Mouse (Mus musculus): ENCODE data around the gene Gbf1.
"Not testable (repeated sequence)": the region's sequence is repeated elsewhere in the genome, so short reads cannot be mapped to it uniquely, and the experiment has no call there.

Gene Gbf1

DNA sequence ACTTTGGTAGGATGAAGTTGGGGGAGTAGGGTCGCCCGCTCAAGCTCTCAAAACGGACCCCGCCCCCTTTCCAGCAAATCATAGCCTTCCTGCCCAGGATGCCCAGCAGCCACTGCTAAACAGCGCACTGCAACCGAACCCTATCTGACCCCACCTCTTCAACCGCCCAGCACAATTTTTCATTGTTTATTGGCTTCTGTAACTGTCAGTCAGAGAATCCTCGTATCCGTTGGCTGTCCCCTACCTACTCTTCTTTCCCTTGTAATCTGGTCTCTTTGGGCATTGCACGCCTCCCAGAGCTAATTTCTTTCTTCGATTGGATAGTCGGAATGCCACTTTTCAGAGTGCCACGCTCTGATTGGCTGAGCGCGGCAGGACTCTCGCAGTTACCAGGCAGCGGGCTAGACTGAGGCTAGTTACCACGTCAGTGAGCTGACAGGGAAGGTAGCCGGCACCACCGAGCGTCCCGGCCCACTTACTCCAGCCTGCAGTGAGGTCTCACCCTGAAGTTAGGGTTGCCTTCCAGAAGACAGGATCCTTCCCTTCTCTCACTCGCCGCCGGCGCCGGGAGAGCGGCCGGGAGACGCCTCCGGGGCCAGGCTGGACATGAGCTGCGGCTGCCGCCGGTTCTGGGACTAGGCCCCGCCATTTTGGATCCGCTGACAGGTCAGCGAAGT lies at the start of gene Gbf1:
Gene Gbf1, plus strand, starts transcription at position 383 of the 677 bp plus-strand sequence.
- peak; percentile 94 for DNase-seq (ENCODE audit: low spot score)

DNA sequence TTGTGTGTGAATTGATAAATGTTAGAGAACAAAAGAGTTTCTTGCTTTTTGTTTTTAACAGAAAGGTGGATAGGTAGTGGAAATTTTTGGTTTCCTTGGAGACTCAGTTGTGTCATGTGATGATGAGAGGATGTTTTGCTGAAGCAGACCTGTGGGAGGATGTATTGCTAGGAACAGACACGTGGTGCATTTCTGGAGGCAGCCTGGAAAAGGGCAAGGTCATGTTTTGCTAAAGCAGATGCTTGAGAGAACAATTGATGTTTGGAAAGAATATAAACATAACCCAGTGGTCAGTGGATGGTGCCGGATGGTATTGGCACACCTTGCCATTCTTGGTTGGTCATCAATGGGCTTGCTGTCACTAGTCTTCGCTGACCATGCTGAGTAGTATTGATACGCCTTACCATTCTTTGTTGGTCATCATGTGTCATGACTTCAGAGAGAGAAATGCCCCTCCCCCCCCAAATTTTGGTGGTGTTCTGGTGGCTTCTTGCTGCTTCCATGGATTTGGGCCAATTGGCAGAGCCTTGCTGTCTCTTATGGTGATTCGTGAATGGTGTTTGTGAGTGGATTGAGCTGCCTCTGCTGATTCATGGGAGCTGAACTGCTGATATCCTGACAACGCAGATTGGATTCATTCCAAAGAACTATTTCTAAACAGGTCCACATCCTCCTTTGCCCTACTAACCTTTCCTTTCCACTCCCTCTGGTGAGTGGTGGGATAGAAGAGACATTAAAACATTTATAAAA lies 48.7 kb upstream of the Gbf1 start:
- DNase-seq (ENCODE audit: low spot score), result no peak

DNA sequence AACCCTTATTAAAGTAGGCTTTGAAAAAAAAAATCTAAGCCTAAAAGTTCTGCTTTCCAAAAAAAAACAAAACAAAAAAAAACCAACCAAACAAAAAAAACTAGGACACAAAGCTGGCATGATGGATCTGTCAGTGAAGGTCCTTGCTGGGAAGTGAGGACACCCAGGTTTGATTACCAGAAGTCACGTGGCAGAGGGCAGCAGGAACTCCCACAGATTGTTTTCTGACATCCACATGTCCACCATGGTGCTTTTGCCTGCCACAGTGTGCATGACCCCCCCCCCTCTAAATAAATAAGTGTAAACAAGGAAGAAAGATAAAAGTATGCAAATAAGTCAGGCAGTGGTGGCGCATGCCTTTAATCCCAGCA lies 48.1 kb upstream of the Gbf1 start:
- no peak for DNase-seq (ENCODE audit: low spot score)

DNA sequence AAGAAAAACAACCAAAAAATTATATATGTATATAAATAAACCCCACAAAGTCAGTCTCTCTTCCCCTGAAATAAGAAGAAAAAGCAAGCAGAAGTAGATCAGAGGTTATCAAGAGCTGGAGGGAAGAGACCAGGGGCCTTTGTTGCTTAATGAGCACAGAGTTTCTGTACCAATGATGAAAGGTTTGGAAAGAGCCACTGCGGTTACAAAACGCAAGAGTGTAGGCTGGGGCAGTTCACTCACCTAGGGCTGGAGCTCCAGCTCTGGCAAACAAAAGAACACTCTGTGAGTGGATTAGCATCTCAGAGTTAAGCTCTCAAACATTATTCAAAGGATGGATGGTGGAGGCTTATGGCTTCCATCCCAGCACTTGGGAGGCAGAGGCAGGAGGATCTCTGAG lies 42.1 kb upstream of the Gbf1 start:
- no peak for DNase-seq (ENCODE audit: low spot score)

DNA sequence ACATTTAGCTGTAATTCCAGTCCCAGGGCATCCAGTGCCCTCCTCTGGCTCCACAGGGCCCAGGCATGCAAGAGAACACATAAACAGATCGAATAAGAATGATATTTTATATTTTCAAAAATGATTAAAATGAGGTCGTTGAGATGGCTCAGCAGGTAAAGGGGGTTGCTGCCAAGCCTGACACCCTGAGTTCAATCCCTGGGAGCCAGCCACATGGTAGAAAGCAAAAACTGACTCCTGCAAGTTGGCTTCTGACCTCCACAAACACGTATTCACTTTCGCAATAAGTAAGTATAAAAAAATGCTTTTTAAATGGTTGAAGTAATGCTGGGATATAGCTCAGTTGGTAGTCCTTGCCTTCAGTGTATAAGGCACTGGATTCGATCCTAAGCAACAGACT lies 41.5 kb upstream of the Gbf1 start:
- DNase-seq (ENCODE audit: low spot score), result no peak

DNA sequence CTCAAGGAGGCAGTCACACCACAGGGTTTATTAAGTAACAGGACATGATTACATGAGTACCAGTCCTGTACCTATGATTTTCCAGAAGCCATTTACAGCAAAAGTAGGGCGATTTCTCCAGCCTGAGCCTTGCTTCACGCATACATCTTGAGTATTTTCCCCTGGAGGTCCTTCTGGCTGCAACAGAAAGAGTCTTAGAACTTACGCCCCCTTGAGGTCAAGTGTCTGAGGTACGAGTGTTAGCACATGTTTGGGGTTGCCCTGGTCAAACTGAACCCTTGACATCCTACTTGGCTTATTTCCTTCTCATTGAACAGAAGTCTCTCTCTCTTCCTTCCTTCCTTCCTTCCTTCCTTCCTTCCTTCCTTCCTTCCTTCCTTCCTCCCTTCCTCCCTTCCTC lies 37.7 kb upstream of the Gbf1 start:
- DNase-seq (ENCODE audit: low spot score), result no peak

DNA sequence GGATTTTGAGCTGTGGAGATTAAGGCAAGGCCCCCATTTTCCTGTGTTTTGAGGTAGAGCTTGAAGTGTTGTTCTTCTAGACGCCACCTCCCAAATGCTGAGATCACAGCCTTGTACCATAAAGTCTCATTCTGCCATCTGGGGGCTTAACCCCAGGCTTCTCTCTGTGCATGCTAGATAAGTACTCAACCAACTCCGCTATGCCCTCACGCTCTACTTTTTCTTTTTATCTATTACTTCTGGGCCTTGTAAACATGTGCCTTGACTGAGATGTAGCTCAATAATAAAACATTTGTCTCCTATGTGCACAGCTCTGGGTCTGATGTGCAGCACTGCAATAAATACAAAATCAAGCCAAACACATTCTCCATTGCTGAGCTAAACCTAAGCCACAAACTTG lies 32.9 kb upstream of the Gbf1 start:
- DNase-seq (ENCODE audit: low spot score), result no peak

DNA sequence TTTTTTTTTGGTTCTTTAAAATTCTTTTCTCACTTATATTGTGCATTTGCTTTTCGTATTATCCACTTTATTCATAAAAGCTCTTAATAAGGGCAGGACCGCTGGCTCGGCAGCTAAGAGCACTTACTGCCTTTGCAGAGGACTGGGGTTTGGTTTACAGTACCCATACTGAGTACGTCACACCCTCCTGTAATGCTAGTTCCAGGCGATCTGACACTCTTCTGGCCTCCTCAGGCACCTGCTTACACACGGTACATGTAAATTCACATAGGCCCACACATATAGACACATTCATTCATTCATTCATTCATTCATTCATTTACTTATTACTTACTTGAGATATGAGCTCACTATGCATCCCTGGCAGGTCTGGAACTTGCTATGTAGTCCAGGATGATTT lies 31.4 kb upstream of the Gbf1 start:
- DNase-seq (ENCODE audit: low spot score), result no peak

DNA sequence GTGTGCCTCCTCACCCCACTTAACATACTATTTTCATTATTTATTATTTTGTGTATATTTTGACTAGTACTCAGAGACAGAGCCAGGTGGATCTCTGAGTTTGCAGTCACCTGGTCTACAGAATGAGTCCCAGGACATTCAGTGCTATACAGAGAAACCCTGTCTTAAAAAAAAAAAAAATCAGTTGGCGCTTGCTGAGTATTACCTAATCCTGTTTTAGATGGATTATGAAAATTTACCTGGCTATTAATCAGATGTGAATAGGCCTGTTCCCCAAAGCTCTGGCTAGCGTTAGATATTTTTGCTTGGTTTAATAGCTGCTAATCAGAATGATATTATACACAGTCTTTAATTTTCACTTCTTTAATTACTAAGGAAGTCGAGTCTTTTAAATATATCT lies 28.4 kb upstream of the Gbf1 start:
- no peak for DNase-seq (ENCODE audit: low spot score)

DNA sequence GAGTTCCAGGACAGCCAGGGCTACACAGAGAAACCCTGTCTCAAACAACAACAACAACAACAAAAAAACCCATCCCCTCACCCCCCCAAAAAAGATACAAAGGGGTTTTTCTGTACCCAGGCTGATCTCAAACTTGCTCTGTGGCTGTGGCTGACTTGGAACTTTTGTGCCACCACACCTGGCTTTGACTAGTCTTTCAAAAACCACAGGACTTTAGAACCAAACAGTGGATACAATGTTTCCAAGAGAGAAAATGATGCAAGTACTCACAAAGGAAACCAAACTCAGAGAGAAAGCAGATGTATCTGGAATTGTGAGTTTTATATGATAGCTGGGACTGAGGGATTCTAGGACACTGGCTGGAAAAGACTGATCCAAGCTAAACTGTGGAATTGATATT lies 27.7 kb upstream of the Gbf1 start:
- no peak for DNase-seq (ENCODE audit: low spot score)

DNA sequence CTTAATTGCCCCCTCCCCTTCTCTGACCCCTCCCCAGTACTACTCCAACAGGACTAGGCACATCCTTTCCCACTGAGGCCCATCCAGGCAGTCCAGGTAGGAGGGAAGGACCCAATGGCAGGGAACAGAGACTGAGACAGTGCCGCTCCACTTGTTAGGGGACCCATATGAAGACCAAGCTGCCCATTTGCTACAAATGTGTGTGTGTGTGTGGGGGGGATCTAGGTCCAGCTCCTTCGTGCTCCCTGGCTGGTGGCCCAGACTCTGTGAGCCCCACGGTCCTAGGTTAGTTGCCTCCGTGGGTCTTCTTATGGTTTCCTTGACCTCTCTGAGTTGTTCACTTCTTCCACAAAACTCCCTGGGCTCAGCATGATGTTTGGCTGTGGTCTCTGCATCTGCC lies 26.0 kb upstream of the Gbf1 start:
- DNase-seq (ENCODE audit: low spot score), result no peak

DNA sequence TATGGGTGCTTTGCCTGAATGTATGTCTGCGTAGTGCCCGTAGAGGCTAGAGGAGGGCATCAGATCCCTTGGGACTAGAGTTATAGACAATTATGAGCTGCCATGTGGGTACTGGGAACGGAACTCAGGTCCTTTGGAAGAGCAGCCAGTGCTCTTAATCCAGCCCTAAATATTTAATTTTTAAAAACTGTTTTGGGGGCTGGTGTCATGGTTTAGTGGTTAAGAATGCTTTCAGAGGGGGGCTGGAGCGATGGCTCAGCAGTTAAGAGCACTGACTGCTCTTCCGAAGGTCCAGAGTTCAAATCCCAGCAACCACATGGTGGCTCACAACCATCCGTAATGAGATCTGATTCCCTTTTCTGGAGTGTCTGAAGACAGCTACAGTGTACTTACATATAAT lies 22.6 kb upstream of the Gbf1 start:
- DNase-seq (ENCODE audit: low spot score), result not testable (repeated sequence)

DNA sequence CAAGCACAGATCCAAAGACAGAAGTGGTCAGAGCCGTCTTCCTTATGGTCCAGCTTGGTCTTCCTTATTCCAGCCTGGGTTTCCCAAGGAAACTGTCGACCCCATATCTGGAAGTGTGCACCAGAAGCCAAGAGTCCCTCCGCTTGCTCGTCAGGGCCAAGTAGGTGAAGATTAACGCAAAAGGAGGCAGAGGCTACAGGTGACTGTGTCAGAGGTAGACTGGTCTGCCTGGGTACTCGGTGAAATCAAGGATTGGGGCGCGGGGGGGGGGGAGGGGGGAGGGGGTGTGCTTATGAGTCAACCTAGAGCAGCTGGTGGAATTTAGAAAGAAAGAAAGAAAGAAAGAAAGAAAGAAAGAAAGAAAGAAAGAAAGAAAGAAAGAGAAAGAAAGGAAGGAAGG lies 21.0 kb upstream of the Gbf1 start:
- no peak for DNase-seq (ENCODE audit: low spot score)

DNA sequence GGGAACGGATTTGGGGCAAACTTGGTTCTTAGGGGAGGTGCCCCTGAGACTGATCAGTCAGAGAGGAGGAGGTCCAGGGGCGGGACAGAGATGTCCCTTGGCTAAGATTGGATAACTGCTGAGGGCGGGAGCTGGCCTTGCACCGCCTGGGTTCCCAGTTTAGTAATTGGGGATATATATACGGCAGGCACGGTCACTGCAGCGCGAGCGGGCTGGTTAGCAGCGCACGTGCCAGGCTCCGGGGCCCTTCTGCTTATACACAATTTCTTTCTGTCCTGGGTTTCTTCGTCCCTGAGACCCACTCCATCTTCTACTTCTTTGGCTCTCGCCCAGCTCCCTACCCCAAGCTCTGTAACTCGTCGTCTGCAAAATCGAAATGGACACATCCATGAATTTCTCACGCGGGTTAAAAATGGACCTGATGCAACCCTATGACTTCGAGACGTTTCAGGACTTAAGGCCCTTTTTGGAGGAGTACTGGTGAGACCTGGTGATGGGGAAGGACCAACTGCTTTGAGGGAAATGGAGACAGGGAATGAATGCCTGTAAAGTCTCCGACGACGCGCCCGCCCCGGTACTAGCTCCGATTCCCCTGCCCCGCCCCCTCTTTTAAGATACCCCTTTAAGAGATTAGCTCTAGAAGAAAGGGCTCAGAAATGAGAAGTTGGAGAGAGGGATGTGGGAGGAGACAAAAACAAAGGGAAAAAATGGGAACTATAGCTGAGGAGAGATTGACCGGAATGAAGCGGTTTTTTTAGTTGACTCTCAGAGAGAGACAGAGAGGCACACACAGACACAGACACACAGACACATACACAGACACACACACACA lies 20.4 kb upstream of the Gbf1 start, which contains the start of gene Elovl3:
Gene Elovl3, plus strand, starts transcription at position 204 of the 832 bp plus-strand sequence.
- no peak for DNase-seq (ENCODE audit: low spot score)

DNA sequence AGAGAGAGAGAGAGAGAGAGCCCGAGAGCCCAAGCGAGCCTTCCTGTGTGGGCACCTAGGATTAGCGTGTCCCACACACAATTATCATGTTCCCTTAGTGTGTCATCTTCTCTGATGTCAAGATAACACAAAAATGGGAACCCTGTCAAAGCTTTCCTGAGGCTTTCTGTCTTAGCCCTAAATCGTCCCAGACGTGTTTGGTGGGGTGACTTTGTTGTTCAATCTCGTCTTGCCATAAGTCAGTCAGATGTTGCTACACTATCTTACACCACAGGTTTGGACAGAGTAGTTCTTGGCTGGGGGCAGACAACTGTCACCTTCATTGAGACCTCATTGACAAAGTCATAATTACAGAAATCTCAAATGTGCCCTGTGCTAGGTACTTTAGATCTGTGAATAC lies 19.7 kb upstream of the Gbf1 start:
- DNase-seq (ENCODE audit: low spot score), result no peak

DNA sequence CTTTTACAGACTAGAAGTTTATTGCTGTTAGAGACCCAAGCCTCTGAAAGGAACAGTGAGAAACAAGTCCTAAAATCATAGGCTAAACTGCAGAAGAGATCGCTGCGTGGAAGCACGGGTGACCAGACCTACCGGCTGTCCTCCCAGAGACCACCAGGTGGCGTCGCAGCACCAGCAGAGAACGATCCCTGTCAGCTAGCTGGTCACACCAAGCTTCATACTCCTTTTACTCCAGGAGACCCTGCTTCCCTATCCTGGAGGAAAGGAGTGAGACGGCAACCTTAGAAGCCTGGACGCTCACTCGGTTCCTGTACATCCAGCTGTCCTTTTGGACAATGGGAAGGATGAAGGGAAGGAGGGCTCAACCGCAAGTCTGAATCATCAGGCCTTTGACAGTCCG lies 17.0 kb upstream of the Gbf1 start:
- peak; percentile 80 for DNase-seq (ENCODE audit: low spot score)

DNA sequence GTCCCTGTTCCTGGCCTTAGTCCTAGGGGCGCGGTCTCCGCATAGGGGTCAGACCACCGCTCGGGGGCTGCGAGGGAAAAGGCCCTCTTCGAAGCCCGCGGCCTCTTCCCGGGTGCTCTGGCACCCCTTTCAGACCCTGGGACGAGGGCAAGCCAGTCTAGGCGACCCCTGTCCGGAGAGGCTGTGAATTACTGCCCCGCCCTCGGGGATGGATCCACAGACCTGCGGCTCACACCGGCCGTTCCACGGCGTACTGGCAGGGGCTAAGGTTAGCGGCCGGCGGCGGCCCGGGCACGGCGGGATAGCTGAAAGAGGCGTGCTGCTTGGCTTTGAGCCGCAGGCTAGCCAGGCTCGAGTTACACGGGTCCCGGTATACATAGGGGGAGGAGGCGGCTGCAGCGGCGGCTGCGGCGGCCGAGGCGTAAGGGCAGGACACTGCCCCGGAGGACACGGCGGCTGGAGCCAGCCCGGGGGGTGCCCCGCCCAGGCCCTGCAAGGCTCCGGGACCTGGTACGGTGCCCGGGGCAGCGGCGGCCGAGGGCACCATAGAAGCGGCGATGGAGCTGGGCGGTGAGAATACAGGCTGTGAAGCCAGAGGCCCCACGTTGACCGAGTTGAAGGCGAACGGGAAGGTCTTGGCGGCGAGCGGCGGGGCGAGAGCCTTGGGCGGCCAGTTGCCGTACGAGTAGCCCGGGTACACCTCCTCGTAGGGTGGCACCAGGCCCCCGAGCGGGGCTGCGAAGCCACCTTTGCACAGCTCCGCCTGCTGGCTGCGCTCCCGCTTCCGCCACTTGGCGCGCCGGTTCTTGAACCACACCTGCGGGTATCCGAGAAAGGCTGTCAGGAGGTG lies 16.3 kb upstream of the Gbf1 start:
- DNase-seq (ENCODE audit: low spot score), result peak; percentile 79

DNA sequence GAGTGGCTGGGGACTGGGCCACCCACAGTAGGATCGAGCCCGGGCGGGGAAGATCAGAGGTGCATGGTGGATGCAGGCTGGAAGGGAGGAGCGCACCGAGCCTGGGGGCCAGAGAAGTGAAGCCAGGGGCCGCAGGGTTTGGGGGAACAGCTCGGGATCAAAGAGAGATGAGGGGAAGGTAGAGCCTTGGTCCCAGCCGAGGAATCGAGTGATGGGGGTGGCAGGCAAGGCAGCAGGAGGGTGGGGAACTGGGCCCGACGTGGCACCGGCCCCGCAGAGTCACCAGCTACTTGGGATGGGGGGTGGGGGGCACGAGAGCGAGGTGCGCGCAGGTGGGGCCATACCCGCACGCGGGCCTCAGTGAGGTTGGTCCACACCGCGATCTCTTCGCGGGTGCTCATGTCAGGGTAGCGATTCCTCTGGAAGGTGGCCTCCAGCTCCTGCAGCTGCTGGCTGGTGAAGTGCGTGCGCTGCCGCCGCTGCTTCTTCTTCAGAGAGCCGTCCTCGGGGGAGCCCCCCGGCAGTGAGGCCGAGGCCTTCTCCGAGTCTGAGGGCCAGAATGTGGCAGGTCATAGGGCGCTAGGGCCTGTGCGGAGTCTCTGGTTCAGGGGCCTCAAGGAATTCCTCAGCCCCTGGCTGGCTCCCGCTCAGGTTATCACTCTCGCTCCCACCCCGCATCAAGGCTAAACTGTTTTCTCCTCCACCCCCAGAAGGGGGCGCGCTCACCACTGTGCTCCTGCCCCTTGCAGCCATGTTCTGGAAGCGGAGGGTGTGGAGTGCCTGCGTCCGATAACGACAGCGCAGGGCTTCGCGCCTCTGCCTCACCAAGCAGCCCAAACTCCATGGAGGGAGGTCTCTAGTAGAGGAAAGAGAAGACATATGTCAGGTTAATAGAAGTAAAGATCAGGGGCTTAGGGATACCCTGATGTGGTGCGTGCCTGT lies 15.4 kb upstream of the Gbf1 start:
- DNase-seq (ENCODE audit: low spot score), result peak; percentile 81

DNA sequence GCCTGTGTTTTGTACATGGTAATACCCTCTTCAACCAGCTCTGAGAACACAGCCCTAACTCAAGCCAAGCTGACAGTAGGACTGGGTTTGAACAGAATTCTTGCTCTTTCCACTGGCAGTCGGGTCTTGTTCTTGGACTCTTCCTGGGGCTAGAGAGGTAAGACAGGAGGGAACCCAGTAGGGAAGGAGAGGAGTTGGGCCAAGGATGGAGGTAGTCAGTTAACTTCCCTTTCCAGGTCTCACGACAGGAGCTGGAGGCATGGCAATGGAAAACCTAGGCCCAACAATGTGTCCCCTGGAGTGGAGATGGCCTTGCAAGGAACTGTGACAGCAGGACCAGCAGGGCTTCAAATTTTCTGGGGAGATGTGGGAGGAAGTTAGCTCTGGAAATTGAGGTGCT lies 12.0 kb upstream of the Gbf1 start:
- DNase-seq (ENCODE audit: low spot score), result no peak

DNA sequence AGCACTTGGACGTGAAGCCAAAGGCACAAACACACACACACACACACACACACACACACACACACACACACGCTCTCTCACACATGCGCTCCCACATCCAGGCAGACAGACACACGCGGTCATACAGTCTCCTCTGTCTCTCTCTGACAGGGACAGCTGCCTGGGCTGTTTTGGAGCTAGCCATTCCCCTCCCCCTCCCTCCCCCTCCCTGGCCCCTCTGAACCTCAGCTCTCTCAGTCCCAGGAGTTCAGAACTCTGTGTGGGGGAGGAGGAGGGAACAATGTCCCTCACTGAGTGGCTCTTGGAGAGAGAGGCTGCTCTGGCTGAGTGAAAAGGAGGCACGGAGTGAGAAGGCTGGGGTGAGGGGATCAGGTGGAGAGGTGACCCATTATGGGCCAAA lies 11.2 kb upstream of the Gbf1 start:
- DNase-seq (ENCODE audit: low spot score), result no peak
